Mouse (Mus musculus): ENCODE results near the gene Ccdc136. TPM values are rescaled to one million over a fixed set of nuclear protein-coding genes. Genes with fewer than 3 reads are reported as not detected.

Ccdc136 gene
- polyA plus RNA-seq, 1 experiment from 2014 or later, result 17.3 TPM

- peak; percentile 84 for DNase-seq (ENCODE audit: low spot score)
- Histone ChIP-seq H3K36me3 (replicated peaks; ENCODE audit: control insufficient read depth, insufficient read depth, low read depth, low read length) (no peaks in the 10 kb centered on the region; the same call in 1 of the 2 replicates), H3K9me3 (replicated peaks; ENCODE audit: control insufficient read depth, low read length) (no peaks in the 10 kb centered on the region), H3K27me3 (ENCODE audit: control insufficient read depth, insufficient read depth, low read length) (no peaks in the 10 kb centered on the region), H3K4me3 (ENCODE audit: low read depth, low read length) (peak overlapping the region; percentile 41), H3K4me2 (ENCODE audit: low read depth, low read length) (peak overlapping the region; percentile 76), H3K9ac (replicated peaks; ENCODE audit: low read length) (peak overlapping the region; percentile 52), H3K27ac (replicated peaks; ENCODE audit: low read depth, low read length) (no peak overlapping the region), H3K4me1 (ENCODE audit: control insufficient read depth, insufficient read depth, low read length) (peaks cover 2% of the 10 kb centered on the region; the same call in 1 of the 2 replicates)
- ATAC-seq (replicated peaks; ENCODE audit: insufficient number of reproducible peaks, low FRiP score, low TSS enrichment, low read depth), result peak; percentile 88
- 2% methylated on average over 33 of the region's 33 CpGs for WGBS
Observed at GRCm38 (mm10) chr6:29473941-29474691, 78.0 kb downstream of the Ccdc136 start.

GRCm38 (mm10) chr6:29474736-29475135, 78.6 kb downstream of the Ccdc136 start:
- H3K36me3 ChIP-seq (replicated peaks; ENCODE audit: control insufficient read depth, insufficient read depth, low read depth, low read length), result no peaks in the 10 kb centered on the region; the same call in 1 of the 2 replicates
- DNase-seq (ENCODE audit: low spot score) (no peak), ATAC-seq (replicated peaks; ENCODE audit: insufficient number of reproducible peaks, low FRiP score, low TSS enrichment, low read depth) (no peak)
- no peak overlapping the region for H3K4me3 ChIP-seq (ENCODE audit: low read depth, low read length)
- WGBS, result 55% methylated on average over 2 of the region's 2 CpGs
- no peaks in the 10 kb centered on the region for H3K9me3 ChIP-seq (replicated peaks; ENCODE audit: control insufficient read depth, low read length)
- no peaks in the 10 kb centered on the region for H3K27me3 ChIP-seq (ENCODE audit: control insufficient read depth, insufficient read depth, low read length)
- H3K4me2 ChIP-seq (ENCODE audit: low read depth, low read length), result no peak overlapping the region
- peaks cover 2% of the 10 kb centered on the region; the same call in 1 of the 2 replicates for H3K4me1 ChIP-seq (ENCODE audit: control insufficient read depth, insufficient read depth, low read length)
- H3K27ac ChIP-seq (replicated peaks; ENCODE audit: low read depth, low read length), result no peak overlapping the region
- no peak overlapping the region for H3K9ac ChIP-seq (replicated peaks; ENCODE audit: low read length)

Small RNA genes within 50 kb of the gene (microRNA-seq; reads per million reads assigned to microRNA genes)
- not detected for gene Gm26220 (ENCODE audit: borderline number of aligned reads)
- gene Gm44354 (ENCODE audit: borderline number of aligned reads), result not detected

Other genes starting within 250 kb of the Ccdc136 start
- gene Rbm28, start 231.3 kb upstream of the Ccdc136 start, polyA plus RNA-seq (2014; fragmentation: Nextera tagmentation; extraction: Ambion mirVana), result 60.7 and 64.8 TPM in 2 replicates
- gene Prrt4, start 216.7 kb upstream of the Ccdc136 start, polyA plus RNA-seq (2014; fragmentation: Nextera tagmentation; extraction: Ambion mirVana), result 1.3 and 1.5 TPM in 2 replicates
- 28.1 and 31.7 TPM in 2 replicates for gene Impdh1, start 179.9 kb upstream of the Ccdc136 start, polyA plus RNA-seq (2014; fragmentation: Nextera tagmentation; extraction: Ambion mirVana)
- 35.0 and 41.6 TPM in 2 replicates for gene Hilpda, start 123.8 kb upstream of the Ccdc136 start, polyA plus RNA-seq (2014; fragmentation: Nextera tagmentation; extraction: Ambion mirVana)
- 0.57 and 0.79 TPM in 2 replicates for gene Fam71f2, start 116.7 kb upstream of the Ccdc136 start, polyA plus RNA-seq (2014; fragmentation: Nextera tagmentation; extraction: Ambion mirVana)
- gene Fam71f1, start 77.2 kb upstream of the Ccdc136 start, polyA plus RNA-seq (2014; fragmentation: Nextera tagmentation; extraction: Ambion mirVana), result not detected in 2 replicates
- gene Calu, start 48.2 kb upstream of the Ccdc136 start, polyA plus RNA-seq (2014; fragmentation: Nextera tagmentation; extraction: Ambion mirVana), result 323 and 328 TPM in 2 replicates
- 0.27 and 0.28 TPM in 2 replicates for gene Opn1sw, start 7.8 kb upstream of the Ccdc136 start, polyA plus RNA-seq (2014; fragmentation: Nextera tagmentation; extraction: Ambion mirVana)
- gene Flnc, start 36.9 kb downstream of the Ccdc136 start, polyA plus RNA-seq (2014; fragmentation: Nextera tagmentation; extraction: Ambion mirVana), result 2.2 and 3.2 TPM in 2 replicates
- 196 and 207 TPM in 2 replicates for gene Atp6v1f, start 71.4 kb downstream of the Ccdc136 start, polyA plus RNA-seq (2014; fragmentation: Nextera tagmentation; extraction: Ambion mirVana)
- not detected in 2 replicates for gene Atp6v1fnb, start 75.1 kb downstream of the Ccdc136 start, polyA plus RNA-seq (2014; fragmentation: Nextera tagmentation; extraction: Ambion mirVana)
- gene Kcp, start 111.6 kb downstream of the Ccdc136 start, polyA plus RNA-seq (2014; fragmentation: Nextera tagmentation; extraction: Ambion mirVana), result 10.0 and 14.6 TPM in 2 replicates
- 1.5 and 1.6 TPM in 2 replicates for gene Irf5, start 130.3 kb downstream of the Ccdc136 start, polyA plus RNA-seq (2014; fragmentation: Nextera tagmentation; extraction: Ambion mirVana)
- gene Tnpo3, start 213.6 kb downstream of the Ccdc136 start, polyA plus RNA-seq (2014; fragmentation: Nextera tagmentation; extraction: Ambion mirVana), result 117 and 125 TPM in 2 replicates